Mouse (Mus musculus): ENCODE measurements around the gene Srgap2.
"Not testable (repeated sequence)": the region's sequence is repeated elsewhere in the genome, so short reads cannot be mapped to it uniquely, and the experiment has no call there.

Srgap2 gene

DNA sequence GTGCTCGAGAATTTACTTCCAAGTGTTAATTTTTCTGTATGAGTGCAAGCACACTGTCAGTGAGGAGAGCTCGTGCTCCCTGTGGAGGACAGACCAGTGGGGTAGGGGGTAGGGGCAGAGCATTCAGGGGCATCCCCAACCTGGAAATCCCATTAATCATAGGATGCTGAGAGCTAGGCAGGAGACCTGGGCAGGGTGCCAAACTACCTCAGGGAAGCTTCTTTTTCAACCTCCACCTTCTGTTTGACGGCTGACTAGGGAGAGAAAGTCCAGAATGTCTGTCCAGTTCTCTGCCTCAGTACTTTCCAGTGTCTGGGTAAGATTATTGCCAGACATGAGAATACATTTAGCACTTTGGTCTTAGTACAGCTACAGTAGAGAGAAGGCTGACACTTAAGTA, 191.5 kb downstream of the Srgap2 start:
- peak; percentile 90 for DNase-seq

DNA sequence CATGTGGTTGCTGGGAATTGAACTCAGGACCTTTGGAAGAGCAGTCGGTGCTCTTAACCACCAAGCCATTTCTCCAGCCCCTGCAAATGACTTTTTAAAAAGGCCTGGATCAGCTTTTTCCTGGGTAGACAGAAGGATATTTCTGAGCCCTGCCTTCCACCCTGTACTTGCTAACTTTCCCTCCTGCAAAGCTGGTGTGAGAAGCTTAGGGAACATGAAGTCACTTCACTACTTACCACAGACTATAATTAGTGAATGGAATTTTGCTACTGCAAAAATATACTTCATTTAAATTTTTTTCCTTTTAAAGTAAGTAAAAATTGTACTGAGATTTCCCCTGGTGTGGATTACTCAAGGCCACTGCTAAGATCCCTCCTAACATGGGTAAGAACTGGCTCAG, 196.0 kb downstream of the Srgap2 start:
- no peak for DNase-seq

DNA sequence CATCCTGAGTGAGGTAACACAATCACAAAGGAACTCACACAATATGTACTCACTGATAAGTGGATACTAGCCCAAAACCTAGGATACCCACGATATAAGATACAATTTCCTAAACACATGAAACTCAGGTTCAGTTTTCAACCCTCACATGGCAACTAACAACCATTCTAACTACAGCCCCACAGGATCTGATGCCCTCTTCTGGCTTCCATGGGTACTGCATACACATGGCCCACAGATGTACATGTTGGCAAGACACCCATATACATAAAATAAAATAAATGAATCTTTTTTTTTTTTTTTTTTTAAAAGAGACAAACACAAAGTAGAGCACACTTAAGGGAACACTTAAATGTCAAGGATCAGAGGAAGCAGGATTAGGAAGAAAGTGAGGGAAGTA, 198.1 kb downstream of the Srgap2 start:
- DNase-seq, result not testable (repeated sequence)

DNA sequence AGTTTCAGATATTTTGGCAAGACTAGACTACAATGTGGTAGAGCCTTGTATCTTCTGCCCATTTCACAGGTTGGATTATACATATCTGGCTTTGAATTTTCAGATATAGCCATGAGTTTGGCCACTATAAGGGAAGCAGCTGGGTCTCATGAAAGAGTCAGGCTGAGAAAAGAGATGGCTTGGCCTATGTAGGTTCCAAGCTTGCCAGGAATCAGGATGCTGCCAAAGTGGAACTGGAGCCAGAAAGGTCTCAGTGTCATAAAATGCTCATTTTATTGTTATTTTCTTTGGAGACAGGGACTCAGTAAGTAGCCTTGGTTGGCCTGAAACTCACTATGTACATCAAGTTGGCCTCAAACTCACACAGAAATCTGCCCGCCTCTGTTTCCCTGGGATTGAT, 200.0 kb downstream of the Srgap2 start:
- DNase-seq, result peak; percentile 84

DNA sequence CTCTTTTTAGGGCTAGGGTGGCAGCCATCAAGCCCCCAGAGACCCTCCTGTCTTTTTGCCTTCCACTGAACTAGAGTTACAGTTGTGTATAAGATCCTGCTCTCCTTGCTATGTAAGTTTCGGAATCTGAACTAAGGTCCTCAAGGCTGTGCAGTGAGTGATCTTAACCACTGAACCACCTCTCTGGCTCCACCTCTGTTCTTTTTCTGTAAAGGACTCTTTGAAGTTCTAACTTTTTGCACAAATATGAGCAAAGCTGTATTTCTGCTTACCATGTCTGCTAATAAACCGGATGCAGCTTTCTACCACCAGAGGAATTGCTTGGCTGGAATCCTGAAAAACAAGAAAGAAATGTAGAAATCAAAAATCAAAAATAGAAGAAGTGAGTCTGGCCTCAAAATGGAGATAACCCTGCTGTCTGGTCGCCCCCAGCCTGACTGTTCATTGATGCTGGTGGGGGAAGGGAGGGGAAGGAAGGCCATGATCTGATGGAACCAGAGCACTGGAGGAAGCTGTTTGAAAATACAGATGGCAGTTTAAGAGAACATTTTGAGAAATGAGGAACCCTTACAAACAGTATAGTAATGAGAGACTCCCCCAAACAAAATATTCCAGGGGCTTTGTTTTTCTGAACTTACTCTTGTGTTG, 202.2 kb downstream of the Srgap2 start:
- no peak for DNase-seq

DNA sequence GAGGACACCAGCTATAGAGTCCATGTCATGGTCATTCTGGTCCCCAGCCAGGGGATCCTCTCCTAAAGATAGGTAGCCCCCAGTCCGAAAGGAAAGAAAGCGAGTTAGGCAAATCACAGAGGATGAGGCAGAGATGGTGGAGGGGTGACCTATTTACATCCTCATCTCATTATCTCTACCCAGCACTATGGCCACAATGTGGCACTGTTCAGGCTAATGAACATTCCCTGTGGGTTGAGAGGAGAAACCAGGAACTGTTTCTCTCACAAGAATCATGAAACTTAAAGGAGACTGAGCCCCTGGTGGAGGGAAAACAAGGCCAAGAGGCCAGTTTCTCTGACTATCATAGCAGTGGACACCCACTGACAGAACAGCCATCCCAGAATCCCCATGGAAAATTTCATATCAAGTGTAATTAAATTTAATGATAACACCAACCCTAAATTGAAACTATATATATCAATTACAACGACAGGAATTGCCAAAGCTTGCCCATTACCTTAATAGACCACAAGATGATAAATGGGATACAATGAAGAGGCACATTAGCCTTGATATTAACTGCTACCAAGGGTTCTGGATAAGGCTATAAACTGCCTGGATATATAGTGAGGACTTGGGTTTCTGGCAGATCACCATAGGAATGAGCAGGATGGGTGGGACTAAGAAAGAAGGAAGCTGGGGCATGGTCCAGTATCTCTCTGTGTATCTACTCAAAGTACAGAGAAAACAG, 207.4 kb downstream of the Srgap2 start:
- DNase-seq, result no peak

DNA sequence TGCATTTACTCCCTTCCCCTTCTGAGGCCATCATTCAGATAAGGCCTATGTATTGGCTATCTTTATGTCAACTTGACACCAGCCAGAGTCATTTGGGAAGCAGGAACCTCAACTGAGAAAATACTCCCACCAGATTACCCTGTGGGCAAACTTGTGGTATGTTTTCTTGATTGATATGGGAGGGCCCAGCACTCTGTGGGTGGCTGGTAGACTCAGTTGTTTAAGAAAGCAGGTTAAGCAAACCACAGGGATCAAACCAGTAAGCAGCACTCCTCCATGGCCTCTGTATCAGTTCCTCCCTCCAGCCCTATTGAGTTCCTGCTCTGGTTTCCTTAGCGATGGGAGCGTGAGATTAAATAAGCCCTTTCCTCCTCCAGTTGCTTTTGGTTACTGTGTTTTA, 208.8 kb downstream of the Srgap2 start:
- no peak for DNase-seq

DNA sequence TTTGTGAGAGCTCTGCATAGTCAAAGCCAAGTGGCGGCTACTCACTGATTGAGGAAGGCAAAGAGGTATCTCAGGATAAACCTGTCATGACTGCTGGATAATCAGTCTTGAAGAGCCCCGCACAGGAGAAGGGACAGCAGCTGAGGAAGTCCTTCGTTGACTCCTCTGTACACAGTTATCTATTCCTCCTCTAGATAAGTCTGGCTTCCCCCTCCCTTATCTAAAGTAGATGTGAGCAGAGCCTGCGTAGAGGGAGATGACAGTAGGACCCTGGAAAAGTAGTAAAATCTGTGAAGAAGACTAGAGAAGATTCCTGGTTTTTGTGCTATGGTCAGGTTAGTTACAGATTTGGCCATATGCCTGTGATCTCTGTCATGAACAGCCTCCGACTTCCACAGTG, 209.5 kb downstream of the Srgap2 start:
- DNase-seq, result no peak

DNA sequence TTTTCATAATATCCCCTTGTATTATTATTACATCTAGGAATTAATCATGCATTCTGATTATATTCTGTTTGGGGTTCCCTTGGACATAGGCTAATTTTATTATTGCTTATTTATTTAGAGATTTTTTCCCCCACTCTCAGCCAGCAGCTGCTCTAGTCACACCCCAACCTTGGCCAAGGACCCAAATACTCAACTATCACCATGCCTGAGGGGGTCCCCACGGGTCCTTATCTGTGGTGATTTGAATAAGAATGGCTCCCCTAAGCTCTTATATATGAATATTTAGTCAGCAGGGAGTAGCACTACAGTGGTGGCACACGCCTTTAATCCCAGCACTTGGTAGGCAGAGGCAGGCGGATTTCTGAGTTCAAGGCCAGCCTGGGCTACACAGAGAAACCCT, 215.9 kb downstream of the Srgap2 start:
- peak; percentile 71 for DNase-seq

DNA sequence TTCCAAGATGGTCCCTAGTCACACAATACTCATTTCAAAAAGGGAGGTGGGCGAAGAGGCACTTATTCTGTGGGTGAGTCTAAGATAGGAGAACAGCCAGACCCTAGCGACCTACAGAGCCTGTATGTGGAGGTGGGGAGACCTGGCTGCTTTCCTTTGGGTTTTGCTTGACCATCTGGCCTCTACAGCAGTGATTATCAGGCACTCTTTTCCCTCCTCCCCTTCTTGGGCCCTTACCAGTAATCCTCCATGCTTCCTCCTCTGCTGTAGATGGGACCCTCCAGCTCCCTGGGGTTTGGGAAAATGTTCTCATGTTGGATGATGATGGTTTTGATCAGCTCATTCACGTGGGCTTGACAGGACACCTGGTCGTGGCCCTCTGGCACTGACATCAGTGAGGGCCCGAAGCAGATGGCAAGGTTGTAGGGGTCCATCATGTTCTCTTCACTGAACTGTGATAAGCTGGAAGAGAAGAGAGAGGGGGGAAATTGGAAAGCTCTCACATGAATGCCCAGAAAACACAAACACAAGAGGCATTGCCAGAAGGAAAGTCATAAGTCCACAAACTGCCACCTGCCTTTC, 216.8 kb downstream of the Srgap2 start:
- peak; percentile 99 for DNase-seq

DNA sequence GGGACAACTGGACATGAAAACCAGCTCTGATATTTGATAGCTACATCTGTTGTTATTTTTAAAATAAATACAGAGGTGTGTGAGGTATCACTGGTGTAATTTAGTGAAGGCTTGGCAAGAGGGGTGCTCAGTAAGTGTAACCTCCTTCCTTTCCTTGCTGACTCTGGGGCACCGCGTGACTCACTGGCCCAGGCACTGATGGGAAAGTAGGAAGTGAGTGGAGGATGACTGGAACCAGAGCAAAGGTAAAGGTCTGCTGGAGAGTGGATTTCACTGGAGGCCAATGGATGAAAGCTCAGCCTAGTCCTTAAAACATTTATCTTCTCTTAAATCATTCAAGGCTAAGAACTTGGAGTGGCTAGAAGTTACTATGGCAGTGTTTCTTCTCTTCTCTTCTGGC, 226.4 kb downstream of the Srgap2 start:
- no peak for DNase-seq

DNA sequence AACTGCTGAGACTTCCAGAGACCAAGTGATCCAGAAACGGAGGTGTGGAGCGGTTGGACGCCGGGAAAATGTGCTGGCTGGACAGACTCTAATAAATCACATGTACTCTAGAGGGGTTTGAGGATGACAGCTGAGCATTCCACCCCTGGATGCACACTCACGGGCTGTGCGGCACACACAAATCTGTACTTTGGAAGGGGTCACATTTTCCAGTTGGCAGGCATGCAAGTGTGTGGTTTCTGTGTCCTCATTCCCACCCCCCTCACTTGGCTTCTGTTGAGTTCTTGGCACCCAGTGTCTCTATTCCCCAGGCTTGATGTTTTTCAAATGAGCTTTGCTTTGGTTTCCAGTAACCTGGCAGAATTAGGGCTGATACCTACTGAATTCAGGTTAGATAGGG, 227.4 kb downstream of the Srgap2 start:
- peak; percentile 77 for DNase-seq

DNA sequence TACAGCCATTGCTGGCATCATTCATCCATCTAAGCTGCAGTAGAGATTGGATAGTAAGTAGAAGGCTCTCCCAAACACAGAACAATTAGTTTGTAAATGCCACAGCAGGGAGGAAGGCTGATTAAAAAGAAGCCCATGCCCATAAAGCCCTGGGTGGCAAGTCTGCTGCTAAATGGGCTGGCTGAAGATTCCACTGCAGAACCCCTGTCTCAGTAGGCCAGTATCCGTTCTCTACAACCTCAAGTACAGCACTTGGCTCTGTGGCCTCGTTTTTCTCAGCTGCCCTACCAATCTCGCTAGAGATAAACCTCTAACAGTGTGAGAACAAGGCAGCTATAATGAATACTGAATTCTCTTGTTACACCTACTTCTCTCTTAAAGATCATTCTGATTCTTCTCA, 227.9 kb downstream of the Srgap2 start:
- peak; percentile 36 for DNase-seq

DNA sequence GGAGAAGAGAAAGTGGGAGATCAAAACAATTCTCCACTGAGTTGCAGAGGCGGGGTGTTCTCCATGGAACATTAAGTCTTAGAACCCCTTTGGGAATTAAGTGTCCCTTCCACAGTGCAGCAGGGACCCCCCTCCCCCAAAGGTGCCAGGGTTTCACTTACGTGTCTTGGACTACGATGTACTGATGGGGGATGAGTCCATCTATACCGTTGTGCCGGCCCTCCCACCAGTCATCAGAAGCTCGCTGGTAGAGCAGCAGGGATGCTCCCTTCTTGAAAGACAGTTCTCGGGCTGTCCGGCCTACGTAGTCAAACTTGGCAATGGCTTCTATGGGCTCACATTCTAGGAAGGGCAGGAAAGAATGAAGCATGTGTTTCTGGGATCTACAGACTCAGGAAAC, 229.0 kb downstream of the Srgap2 start:
- peak; percentile 48 for DNase-seq

DNA sequence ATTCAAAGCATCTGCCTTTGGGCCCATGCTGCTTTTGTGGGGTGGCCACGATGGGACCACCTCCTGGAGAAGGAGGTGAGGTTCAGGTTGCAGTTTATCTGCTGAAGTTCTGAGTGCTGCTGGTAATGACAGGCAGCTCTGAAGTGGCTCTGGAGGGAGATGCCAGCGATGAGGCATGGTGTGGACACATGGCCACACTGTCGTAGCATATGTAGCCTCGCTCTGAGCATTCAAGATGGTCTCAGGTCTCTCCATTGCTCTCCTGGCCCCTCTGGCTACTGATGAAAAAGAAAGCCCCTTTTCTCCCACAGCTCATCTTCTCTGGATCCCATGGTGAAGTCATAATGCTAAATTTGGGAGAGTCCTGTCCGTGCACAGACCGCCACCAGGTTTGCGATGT, 230.4 kb downstream of the Srgap2 start:
- DNase-seq, result peak; percentile 45

DNA sequence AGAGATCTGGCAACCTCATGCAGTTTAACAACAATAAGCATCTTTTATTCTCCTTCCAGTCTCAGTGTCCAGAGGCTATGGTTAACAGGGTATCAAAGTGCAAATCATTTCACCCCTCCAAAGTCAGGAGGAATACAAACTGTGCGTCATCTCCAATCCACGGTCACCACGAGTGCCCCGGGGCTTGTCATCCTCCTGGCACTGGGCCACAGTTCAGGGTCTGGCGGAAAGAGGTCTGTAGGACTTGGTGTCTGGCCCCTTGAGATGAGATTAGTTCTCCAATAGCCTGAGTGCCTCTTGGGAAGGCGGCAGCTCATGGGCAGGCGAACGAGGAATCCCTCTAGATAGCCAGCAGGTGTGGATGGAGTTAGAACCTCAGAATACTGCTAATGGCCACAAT, 232.0 kb downstream of the Srgap2 start:
- DNase-seq, result peak; percentile 56

DNA sequence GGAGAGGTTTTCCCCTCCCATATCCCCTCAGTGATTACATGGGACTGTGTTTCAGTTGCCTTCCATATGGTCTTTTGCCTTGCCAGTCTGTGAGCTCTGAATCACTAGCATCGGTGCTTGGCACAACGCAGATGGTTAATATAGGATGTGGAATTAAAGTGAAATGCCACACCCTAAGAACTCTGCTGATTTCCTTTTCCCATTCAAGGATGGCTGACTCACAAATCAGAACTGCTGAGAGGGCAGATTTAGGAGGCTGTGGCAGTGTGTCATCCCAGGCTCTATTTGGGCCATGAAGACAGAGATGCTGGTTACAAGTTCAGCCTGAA, 233.3 kb downstream of the Srgap2 start:
- DNase-seq, result peak; percentile 69

DNA sequence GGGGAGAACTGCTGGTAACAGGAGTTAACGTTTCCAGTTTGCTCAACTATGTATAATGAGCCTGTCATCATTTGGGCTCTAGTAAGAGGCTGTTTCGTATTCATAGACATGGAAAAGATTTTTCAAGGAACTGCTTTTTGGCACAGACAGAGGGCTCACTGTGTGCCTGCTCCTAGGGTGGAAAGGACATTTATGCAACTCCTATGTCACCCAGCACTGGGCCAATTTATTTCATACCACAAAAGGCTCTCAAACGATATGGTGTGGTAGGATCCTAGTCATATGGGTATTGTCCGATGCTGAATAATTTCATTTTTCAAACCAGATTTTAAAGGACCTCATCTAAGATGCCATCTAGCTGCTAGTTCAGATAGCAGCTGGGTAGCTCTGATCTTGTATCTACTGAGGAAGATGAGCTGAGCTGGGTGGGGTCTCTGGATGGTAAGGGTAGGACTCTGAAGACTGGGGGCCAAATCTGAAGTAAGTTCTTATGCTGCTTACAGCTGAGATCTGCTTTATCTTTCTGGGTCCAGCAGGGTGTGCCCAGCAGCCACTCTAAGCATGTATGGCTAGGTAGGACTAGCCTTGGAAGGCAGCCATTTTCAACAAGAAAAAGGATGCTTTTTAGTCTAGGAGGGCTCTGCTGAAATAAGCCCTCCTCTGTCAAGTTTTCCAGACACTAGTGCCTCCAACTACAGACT, 233.8 kb downstream of the Srgap2 start:
- DNase-seq, result peak; percentile 71

DNA sequence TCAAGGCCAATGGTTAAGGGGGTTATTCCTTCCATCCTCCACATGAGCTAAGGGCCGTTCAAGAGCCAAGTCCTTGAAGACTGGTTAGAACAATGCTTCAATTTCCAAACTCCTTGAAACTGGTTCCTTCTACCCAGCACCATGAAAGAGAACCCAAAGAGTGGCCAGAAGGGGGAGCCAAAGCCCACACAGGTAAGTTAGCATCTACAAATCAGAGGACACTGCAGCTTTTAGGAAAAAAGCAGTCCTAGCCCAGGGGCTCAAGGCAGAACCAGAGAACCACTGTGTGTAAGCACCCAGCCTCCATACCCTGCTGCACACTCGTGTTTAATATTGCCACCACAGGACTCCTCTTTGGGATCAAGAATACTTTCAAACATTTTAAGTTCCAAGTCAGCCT, 236.5 kb downstream of the Srgap2 start:
- peak; percentile 89 for DNase-seq

DNA sequence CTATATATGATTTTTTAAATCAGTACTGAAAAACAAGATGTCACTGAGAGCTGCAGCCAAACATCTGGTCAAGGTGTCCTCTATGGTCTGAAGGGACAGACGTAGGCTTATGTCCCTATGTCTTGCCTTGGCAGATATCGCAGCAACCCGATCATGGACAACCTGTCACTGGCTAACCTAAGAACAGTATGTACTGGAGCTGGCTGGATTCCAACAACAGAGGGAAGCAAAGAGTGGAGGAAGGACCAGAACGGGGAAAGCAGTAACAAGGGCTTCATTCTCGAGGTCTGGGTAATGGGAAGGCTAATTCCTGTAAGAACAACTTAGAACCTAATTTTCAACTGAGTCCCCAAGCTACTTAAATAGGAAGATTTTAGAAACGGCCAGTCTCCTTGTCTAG, 238.2 kb downstream of the Srgap2 start:
- peak; percentile 52 for DNase-seq

DNA sequence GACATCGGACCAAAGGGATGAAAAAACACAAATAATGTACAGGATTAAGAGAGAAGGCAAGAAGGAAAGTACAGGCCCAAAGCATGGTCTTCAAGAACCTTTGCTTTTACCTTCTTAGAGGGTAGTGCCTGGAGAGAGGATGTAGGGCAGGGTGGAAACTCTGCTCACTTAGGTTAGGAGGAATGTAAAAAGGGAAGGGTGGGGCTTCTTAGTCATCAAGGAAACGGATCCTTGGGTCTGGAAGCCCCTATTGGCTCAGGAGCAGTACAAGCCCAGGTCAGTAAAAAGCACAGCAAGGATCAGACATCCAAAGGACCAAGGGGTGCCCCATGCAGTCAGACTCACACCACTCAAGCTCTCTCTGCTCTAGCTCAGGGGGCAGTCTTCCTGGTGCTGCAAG, 239.9 kb downstream of the Srgap2 start:
- no peak for DNase-seq

DNA sequence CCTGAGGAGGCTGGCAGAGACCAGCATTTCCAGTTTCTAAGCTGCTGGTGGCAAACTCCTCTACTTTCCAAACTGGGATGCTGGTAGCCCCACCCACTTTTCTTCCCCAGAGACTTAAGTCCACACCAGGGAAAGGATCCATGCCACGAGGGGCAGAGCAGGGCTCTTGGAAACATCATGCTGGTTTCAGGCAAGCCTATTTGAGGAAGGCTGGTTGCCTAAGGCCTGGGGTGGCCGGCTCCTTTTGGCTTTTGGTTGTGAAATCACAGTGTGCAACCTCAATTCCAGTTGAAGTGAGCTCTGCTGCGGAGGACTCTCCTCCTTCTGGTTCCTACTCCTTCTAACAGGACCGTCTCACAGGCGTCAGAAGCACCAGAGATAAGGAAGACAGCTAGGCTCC, 240.3 kb downstream of the Srgap2 start:
- DNase-seq, result no peak

DNA sequence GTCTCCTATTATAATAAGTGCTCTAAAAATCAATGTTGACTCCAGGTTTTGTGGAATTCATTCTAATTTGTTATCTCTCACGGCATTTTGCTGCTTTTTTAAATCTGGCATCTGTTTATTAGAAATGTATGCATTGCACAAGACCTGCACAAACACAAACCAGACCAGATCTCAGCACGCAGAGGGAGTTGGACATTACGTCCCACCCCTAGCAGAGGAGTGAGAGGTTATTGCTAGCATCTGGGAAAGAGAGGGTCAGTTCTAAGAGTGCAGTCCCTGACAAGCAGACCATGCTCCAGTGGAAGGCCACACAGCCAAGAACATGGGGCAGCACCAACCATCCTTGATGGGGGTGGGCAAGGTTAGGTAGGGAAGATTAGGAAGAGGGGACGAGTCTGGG, 242.5 kb downstream of the Srgap2 start:
- DNase-seq, result no peak

DNA sequence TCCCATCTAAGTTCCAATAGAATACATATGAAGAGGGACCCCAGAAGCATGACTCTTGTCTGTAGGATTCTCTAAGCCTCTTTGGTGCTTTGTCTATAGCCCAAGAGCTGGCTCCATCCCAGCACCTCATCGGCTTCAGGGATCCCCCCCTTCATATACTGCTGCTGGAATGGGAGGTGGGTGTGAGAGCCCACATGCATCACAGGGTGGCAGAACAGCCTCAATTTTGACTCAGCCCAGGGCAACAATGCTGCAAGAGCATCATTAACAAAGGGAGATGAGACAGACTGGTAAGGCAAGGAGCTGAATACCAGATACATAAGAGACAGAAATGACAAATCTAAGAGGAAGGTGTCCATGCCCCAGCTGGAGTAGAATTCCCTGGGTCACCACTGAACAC, 243.0 kb downstream of the Srgap2 start:
- no peak for DNase-seq
